Mouse (Mus musculus): ENCODE data around the gene Adarb1.

Gene Adarb1

DNA sequence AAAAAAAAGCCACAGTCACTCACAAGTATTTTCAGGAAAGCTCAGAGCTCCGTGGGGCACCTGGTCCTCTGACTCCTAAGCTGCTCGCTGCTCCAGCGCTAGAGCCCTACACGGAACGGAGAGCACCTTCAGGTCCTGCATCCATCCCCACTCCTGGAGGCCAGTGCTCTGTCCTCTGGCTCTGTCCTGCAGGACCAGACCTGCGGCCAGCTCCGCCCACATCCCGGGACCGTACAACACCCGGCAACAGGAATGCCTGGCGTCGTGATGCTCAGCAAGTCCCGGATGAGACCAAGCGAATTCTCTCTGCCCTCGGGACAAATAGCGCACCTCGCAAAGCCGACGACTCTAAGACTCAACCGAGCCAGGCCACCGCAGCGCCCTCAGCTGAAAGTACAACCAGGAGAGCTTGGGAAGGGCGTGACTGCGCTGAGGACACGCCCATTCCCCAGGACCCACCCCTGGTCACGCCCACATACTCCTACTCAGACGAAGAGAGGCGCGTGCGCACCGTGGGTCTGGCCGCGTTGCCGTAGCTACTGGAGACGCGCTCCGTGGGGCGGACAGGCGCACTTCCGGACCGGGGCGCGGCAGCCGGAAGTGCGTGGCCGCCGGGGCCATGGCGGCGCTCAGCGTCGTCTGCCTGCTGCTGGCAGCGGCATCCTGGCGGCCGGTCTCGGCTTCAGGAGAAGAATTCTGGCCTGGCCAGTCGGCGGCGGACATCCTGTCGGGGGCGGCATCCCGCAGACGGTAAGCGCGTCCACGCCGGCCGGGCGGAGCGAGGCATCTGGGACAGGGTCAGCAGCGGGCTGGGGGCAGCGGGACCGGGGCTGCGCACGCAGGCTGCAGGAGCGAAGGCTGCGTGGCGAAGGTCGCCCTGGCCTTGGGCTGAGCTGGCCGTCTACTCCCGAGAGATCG is 159.1 kb downstream of the Adarb1 start, which contains the start of gene Pofut2:
TSS of gene Pofut2 (plus strand) at position 515 of the 918 bp plus-strand sequence.
- DNase-seq = peak; percentile 98 to 99

DNA sequence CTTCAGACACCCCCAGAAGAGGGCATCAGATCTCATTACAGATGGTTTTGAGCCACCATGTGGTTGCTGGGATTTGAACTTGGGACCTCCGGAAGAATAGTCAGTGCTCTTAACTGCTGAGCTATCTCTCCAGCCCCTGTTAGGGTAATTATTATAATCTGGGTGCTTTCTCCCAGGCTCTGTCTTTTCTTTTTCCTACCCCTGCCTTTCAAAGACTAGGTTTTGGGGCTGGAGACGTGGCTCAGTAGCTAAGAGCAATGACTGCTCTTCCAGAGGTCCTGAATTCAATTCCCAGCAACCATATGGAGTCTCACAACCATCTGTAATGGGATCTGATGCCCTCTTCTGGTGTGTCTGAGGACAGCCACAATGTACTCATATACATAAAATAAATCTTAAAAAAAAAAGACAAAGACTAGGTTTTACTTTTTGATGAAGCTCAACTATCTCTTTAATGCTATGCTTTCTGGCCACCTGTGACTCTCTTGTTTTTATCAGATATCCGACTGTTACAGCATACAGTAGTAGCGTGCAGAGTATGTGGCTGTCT is 160.0 kb downstream of the Adarb1 start:
- DNase-seq = no peak

DNA sequence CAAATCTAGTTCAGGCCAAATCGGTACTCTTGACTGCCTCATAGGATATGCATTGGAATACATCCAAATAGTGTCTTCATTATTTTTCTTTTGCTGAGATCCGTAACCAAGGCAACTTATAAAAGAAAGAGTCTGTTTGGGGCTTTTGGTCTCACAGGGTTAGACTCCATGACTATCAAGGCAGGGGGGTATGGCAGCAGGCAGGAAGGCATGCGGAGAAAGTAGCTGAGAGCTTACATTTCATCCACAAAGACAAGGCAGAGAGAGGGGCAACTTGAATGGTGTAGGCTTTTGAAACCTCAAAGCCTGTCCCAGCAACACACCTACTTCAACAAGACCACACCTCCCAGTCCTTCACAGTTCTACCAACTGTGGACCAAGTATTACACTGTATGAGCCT is 162.4 kb downstream of the Adarb1 start:
- no peak for DNase-seq

DNA sequence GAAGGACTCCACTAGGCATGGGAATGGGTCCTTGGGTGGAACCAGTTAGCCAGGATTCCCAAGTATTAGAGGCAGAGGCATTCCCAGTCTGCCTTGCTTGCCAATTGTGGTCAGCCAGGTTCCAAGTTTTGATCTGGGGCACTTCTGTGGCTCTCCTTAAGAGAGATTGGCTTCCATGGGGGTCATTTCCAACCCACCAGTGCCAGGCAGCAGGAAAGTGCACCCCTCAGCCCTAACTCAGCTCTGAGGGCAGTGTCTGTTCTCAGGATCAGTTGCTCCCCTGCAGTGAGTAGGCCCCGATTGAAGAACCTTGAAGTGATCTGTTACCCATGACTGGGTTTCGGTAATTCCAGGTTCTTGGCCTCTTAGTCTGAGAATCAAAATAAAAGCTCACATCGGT is 162.8 kb downstream of the Adarb1 start:
- no peak for DNase-seq

DNA sequence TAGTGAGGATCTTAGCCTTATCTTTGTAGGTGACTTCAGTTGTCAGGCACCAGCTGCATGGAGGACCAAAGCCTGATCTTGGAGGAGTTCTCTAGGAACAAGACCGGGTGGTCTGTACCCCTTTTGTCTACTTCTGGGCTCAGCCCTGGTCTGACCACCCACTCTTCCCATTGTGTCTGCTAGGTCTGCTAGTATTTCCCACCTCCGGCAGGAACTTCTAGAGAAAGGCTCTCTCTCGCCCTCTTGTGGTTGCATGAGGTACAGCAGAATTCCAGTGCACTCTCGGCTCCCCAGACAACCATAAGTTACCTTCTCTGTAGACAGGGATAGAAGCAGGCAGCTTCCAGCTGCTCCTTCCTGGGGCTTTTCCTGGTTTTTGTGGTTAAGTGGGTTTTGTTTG is 165.3 kb downstream of the Adarb1 start:
- DNase-seq = peak; percentile 91 to 93

DNA sequence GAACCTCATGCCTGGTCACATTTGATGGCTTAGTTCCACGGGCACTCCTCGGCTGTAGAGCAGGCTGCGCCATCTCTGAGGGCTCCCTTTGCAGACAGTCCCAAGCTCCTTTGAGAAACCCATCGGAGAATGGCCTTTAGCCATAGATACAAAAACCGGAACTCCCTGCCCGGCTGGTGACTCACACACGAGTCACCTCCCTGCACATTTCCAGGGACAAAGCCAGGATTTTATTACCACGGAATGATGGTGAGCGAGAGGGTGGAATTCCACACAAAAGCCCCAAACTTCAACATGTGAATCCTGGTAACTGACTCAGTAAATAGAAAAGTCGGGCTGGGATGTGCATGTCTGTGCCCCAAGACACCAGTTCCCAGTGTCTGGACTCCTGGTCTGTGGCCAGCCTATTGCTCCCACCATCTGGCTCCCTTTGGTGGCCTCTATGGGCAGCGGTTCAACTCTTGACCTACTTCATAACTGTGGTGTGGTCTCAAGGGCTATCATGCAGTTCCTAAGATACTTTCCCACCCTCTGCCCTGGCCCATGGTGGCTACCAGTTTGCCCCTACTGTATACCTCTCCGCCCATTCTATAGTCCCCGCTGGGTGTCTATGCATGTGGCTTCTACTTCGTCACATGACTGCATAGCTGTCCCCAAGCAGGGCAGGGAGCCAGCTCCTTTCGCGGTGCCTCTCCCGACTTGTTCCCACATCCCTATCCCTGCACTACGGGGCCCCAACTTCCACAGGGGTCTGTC is 166.1 kb downstream of the Adarb1 start:
- peak; percentile 78 to 85 for DNase-seq

DNA sequence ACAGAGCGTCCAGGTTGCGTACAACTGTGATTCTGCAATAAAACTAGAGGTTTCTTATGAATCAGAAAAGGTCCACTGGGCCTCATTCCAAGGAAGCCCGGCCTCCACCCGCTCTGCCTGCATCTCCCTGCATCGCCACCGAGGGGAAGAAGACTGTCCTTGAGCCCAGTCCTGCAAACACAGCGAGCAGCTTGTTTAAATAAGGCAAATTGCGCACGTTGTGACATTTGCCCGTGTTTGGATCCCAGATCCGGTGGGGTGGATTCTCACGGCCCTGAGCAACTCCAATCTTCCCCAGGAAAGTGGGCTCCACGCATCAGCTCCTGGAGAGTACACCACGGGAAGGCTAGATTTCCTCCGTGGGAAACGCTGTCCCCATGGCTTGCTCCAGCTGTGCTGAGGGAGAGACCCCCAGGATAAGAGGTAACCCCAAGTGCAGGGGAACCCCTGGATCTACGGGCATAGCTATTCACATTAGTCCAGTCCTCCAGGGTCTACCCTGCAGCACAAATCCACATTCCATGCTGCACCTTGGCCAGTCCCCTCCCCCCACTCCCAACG is 166.8 kb downstream of the Adarb1 start:
- DNase-seq = peak; percentile 65 to 72

DNA sequence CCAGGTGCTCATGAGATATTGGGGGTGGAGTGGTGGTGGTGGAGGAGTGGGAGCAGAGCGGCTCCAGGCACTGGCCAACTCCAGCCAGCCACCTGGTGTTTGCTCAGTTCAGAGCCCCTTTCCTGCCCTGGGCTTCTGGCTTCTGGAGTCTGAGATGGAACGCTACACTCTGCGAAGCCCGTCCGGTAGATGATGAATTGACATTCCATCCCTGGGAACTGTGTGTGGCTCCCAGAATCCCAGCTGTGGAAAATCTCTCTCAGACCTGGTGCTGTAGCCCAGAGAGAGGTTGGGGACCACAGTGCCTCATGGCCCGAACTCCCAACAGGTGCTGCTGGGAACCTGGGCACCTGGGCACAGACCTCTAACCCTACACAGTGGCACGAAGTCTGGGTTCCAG is 170.4 kb downstream of the Adarb1 start:
- no peak for DNase-seq

DNA sequence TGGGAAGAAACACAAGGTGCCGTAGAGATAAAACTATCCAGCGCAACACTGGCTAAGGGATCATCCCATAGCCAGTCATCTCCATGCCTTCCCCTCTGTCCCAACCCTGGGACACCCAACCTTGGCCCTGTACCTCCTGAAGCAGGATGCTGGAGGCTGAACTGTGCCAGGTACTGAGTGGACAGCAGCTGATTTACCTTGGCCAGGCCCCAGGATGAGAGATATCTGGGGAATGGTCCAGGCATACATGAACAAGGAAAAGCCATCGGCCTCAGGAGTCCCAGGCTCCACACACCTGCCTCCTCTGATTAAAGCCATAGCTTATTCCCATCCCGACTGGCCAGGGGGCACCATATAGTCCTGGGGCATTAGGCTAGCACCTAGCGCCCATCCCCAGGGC is 171.0 kb downstream of the Adarb1 start:
- peak; percentile 57 to 61 for DNase-seq

DNA sequence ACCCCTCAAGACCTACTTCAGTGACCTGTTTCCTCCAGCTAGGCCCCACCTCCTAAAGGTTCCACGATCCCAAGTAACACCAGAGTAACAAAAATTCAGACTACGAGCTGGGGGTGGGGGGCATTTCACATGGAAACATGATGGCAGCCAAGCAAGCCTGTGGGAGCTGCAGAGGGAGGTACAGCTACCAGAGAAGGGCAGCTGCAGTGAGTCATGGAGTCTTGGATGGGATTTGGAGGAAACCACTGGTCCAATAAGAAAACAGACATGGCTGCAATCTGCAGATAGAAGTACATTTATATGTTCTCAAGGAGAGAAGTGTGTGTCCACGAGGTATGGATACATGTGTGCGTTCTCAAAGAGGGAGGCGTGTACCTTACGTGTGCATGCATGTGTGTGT is 173.3 kb downstream of the Adarb1 start:
- no peak for DNase-seq

DNA sequence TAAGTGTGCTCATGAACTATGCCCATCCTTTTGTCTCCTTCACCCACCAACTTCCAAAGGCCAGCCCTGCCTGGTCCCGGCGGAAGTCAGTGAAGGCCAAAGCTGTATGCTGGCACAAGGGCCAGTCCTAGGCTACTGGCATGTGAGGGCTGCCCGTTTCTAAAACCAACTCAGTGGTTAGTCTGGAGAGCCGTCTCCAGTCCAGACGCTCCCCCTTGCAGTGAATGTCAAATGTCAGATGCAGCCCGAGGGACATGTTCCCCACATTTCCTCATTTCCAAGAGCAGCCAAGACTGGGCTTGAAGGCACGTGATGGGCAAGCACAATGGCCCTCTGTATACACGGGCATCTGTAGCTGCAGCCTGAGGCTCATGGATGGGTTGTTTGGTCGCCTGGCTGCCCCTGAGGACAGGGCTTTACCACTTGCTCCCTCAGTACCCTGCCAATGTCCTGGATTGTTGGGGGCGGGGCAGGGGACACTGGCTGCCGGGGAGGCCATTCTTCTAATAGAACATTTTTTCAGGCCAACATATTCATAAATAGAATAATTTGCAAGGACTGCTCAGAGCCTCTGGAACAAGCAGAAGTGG is 174.4 kb downstream of the Adarb1 start:
- DNase-seq = peak in 1 of 2 experiments; percentile 59

DNA sequence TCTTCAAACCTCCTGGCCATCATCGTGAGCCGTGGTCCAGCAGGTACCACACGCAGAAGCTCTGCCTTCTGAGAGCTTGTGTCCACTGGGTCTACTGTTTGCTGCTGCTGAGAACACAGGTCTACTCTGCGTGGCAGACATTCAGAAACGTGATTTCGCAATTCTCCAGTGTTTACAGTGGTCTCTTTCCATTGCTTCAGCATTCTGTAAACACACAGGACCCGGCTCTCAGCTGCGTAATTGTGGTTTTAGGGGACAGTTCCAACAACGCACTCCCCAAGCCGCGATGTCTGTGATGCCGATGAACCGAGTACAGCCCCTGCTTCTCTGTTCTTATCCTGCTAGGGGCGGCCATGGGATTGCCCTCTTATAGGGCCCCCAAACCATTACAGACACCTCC is 175.2 kb downstream of the Adarb1 start:
- no peak for DNase-seq

DNA sequence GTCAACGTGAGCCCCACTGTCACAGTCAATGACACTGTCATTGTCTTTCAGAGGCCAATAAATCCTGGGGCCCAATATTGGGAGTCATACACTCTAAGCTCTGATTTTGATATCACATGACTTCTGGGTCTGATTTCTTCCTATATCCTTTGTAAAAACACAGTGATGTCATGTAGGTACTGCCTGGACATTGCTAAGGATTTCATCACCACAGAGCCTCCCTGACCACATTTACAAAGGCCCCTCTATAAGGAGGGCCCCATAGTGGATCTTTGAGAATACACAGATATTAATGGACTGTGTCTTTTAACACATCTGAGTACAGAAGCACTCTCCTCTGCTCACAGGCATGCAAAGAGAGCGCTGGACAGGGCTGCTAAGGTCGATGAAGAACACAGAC is 175.7 kb downstream of the Adarb1 start:
- DNase-seq = no peak

DNA sequence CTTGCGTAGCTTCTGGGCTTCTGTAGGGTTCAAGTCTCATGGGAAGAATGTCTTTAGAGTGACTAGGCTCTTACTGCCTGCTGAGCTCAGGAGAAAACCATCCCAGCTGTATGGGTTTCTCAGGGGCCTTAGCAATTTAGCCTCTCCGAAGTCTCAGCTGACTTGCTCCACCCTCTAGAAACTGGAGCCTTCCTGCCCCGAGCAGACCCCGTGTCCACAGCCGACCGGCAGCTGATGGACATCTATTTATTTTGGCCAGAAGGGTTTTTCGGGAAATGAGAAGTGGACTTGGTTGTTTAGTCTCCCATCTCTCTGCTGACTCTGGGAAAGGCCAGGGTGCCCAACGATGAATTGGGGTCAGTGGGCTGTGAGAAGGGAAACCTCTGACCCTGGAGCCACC is 177.3 kb downstream of the Adarb1 start:
- DNase-seq = no peak
